Mouse (Mus musculus): Measurements from ENCODE around the gene Apoc1.

- no peak for TF ChIP-seq TCF12 (IDR thresholded peaks at IDR 0.05; ENCODE audit: insufficient read depth, poor library complexity, severe bottlenecking)
- no peak for TF ChIP-seq POLR2A (IDR thresholded peaks at IDR 0.05; ENCODE audit: insufficient read length, low read depth)
- no peak for TF ChIP-seq USF1 (IDR thresholded peaks at IDR 0.05; ENCODE audit: low read depth)
- TF ChIP-seq SRF (IDR thresholded peaks at IDR 0.05; ENCODE audit: control insufficient read depth, insufficient read length, low read depth) = no peak
- no peak for TF ChIP-seq MAX (IDR thresholded peaks at IDR 0.05; ENCODE audit: low read depth)
- no peak for TF ChIP-seq CEBPB (IDR thresholded peaks at IDR 0.05; ENCODE audit: insufficient read depth, poor library complexity, severe bottlenecking)
- TF ChIP-seq REST (IDR thresholded peaks at IDR 0.05; ENCODE audit: insufficient read depth, insufficient read length) = no peak
- no peak for TF ChIP-seq POLR2AphosphoS2 (IDR thresholded peaks at IDR 0.05; ENCODE audit: insufficient read length, low read depth)
These were observed 28.0 kb downstream of the Apoc1 start for GRCm38 (mm10) chr7:19664455-19664954.
